Mouse (Mus musculus) 416B (cell line): ENCODE data around the gene Hoxa3.

Experiments
- DNase-seq: peaks from one replicate; pipeline ENCODE4 v3.0.0; 2011; ENCODE audit warnings: low read depth

The Hoxa3 gene

DNA sequence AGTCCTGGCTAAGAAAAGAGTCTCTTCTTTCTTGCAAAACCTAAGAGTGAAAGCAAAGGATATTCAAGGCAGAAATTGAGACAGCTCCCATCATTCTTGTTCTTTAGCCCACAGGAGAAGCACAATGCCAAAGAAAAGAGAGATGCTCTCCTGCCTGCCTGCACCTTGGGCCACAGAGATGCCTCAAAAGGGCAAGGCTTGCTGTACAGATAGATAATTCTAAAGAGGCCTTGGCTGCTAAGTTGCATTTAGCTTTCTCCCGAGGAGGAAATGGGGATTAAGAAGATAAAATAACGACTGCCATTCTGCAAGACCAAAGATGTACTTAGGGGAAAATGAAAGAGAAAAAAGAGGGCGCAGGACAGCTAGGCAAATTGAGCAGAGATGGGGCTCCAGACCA, 33.8 kb upstream of the Hoxa3 start:
- DNase-seq = no peak

DNA sequence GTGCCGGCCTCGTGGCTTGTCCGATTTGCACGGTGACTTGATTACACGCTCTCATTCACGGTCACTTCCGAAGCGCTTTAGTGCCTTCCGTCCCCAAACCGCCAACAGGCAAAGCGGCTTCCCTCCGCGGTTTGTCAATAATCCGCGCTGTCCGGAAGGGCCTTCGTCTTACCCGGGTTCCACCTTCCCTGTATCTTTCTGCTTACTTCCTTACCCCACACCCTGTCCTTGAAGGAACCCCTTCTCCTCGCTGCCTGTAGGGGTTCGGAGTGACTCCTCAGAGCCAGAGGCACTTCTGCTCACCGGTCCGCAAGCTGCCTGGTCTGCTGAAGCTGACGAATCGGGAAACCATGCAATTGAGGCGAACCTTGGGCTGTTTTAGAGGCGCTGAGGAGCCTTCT, 33.3 kb upstream of the Hoxa3 start:
- DNase-seq = no peak

DNA sequence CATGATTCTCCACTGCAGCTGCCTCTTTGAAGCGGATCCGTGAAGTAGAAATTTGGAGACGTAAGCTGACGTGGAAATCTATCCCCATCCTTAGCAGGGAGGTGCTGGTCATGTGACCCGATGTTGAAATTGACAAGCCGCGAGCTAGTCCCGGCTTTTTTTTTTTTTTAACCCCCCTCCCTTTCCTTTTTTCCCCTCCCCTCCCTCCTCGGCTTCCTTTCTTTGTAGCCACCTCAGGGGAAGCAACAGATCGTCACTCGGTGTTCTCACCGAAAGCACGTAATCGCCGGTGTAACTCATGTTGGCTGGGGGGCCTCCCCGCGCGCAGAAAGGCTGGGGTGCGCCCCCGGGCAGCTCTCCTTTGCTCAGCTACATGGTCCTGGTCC, 32.6 kb upstream of the Hoxa3 start, which contains the start of gene Hoxa11:
Gene Hoxa11, minus strand, starts transcription at position 54 of the 386 bp plus-strand sequence.
- DNase-seq = no peak

DNA sequence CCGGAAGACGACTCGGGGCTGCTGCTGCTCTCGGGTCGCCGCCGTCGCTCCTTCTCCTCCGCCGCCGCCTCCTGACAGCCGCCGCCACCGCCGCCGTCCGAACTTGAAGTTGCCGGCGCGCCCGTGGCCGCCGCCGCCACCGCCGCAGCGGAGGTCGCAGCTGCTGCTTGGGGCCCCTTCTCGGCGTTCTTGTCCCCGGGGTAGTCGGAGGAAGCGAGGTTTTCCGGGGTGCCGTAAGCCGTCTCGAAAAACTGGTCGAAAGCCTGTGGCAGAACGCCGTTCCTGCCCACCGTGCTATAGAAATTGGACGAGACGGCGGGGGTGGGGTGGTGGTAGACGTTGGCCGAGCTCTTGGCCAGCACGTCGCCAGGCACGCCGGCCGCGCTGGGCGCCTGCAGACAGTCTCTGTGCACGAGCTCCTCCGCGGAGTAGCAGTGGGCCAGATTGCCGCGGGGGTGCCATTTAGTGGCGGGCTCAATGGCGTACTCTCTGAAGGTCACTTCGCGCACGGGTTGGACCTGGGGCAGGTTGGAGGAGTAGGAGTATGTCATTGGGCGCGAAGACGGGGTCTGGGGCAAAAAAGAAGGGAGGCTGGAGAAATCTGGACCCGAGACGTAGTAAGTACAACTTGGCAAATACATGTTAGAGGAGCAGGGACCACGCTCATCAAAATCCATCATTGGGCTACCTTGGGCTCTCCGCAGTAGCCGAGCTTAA, 32.1 kb upstream of the Hoxa3 start:
- DNase-seq = no peak

DNA sequence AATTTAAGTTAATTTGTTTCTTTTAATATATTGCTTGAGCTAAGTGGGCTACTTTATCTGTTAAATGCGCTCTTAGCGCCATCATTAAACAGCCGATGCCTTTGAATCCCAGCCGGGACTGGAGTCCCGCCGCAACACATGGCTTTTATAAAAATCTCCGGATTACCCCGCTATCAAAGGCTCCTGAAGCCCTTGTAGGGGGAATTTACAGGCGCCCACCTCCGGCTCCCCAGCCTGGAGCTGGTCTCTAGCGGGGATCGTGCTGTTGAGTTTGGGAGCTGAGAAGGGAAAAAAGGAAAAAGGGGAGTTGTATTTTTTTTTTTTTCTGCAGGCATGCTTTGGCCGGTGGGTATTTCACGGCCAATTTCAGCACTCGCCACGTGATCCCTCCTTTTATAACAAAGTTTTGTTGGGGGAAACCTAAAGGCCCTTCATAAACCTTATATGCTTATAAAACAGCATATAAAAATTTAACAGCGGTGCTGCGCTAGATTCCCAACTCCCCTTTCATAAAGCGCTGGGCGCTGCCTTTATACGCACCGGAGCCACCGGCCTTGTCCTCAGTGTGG, 31.4 kb upstream of the Hoxa3 start:
- no peak for DNase-seq

DNA sequence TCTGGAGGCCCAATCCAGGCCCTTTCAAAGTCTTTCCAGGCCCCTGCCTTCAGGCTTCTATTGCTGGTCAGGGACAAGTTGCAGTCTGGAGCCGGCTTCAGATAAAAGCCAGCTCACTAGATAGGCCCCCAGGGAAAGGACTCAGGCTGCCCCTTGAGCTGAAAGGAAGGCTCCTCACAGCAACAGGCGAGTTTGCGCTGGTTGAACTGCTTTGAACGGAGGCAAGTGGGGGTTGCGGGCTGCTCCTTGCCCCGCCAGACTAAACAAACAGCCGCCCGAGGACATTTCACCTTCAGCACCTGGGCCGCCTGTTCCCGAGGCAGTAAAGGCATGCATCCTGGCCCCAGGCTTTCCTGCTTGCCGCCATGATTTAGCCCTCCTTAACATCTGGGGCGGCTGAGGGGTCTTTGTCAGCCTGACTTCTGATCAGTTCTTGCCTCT, 30.6 kb upstream of the Hoxa3 start:
- no peak for DNase-seq

DNA sequence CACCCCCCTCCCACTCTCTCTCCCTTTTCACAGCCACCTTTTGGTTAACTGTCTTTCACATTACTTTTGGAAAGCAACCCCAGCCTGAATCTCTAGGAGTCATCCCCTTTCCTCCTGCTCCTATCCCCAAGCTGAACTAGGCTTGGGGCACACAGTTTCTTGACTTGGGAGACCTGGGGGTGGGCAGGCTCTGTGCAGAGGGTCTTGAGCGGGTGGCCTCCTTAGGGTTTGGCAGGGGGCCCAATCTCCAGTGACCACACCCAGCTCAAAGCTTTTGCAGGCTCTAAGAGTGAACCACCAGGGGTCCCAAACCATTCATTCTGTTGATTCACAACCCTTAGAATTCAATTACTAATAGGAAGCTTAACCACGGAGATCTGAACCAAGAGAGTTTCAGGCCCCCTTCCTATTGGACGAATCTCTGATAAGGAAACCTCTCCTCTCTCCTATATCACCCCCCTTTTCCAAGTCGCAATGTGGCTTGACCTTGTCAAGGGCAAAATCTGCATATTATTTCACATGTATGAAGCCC, 29.7 kb upstream of the Hoxa3 start:
- no peak for DNase-seq

DNA sequence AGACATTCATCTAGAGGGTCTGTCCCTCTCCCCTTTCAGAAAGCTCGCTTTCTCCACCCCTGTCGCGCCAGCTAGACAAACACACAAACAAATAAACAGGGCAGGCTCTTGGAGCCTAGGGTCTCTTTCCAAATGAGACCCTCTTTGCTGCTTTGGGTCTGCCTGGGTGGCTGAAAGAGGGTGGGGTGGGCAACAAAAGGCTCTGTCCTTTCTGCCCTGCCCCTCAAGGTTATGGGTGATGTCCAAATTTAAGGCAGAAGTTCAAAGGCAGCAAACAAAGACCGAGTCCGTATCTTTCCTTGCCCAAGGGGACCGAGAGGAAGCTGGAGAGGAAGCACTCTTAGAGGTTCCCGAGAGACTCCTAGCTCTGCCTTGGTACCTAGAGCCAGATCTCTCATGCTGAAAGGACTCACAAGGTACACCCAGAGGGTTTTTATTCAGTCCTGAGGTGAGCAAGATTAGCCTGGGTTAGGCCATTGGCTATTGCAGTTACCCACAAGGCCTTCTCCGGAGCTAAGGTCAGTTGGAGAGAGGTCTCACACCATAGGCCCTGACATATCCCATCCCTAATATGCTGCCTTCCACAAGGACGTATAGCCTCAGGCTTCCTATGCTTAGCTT, 28.0 kb upstream of the Hoxa3 start:
- no peak for DNase-seq

DNA sequence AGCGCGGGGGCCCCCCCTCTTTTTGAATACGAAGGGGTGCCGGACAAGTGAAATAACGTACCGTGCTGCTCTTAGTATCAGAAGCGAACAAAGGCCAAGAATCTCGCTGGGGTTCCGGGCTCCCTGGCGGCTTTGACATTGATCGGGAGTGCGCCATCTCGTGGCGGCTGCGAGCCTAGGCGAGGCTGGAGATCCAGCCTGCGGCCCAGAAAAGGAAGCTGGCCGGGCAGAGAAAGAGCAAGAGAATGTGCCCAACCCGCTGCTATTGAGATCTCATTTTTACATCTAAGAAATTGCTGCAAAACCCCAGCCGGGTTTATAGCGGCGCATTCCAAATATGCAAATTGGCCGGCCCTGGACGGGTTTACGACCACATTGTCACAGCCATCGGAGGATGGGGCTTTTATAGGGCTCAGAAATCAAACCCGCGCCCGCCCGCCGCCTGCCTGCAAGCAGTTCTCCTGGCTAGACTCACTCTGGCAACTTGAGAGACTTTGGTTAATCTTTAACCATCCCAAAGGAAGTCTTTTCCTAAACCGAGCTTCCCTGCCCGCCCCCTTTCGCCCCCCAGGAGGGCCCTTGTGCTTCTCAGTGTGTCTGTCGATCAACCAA, 27.4 kb upstream of the Hoxa3 start, which contains the start of gene Hoxa10:
Gene Hoxa10, minus strand, starts transcription at position 466 of the 612 bp plus-strand sequence.
- DNase-seq = peak; percentile 26

DNA sequence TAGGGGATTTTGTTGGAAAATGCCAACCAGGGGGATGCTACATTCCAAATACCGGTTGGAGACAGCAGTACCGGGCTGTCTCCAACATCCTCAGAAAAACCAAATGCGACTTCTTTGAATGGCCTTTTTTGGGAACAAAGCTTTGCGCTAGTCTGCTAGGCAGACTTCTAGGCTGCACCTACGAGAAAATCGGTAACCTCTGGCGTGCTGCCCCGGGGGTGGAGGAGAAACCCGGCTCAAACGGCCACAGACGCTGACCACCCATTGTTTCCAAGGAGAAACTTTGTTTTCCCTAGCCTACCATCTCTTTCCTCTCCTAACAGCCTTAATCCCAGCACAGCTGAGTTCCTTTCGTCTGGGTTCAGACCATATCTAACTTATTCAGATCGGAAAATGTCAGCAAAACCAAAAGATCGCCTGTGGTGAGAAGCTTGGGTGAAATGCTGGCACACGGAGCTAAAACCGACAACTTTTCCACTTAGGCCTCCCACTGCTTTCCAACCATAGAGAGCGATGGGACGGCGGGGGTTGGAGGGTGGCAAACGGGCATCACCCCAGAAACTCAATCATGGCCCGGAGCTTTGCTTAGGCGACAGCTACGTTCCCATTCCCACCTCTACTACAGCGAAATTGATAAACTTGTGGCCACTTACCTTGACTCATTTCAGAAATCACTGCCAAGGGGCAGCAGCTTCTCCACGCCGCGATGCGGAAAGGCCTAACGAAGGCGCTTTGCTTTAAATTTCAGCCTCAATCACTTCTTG, 26.7 kb upstream of the Hoxa3 start:
- no peak for DNase-seq

DNA sequence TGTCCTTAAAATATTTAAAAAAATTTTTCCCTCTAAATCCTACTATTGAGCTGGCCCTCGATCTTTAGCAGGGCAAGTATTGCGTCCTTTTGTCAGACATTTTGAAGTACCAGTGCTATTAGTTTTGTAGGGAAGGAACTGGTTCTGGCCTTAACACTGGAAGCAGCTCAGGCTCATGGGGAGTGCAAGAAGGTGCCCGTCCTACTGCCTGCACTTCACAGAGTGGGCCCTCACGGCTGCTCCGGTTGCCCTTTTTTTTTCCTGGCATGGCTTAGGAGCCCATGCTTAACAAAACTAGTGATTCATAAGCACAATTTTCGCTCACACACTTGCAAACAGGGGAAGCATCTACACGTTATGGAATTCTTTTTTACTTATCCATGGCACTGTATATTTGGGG, 25.8 kb upstream of the Hoxa3 start:
- no peak for DNase-seq

DNA sequence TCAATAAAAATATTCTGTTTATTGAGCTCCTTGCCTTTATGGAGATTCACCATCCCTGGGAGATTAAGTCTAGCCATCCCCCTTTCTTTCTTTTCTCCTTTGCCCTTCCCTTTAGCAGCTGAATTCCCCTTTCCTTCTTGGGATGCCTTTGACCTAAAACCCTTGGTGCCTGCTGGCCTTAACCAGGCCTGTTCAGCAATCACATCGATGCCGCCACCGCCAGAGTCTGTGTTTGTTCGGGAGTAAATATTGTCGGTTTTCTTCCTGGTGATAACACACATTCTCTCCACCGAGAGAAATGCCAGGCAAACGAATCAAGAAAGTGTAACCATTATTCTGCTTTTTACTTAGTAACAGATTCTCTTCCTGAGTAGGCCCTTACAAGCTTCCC, 25.0 kb upstream of the Hoxa3 start:
- no peak for DNase-seq

DNA sequence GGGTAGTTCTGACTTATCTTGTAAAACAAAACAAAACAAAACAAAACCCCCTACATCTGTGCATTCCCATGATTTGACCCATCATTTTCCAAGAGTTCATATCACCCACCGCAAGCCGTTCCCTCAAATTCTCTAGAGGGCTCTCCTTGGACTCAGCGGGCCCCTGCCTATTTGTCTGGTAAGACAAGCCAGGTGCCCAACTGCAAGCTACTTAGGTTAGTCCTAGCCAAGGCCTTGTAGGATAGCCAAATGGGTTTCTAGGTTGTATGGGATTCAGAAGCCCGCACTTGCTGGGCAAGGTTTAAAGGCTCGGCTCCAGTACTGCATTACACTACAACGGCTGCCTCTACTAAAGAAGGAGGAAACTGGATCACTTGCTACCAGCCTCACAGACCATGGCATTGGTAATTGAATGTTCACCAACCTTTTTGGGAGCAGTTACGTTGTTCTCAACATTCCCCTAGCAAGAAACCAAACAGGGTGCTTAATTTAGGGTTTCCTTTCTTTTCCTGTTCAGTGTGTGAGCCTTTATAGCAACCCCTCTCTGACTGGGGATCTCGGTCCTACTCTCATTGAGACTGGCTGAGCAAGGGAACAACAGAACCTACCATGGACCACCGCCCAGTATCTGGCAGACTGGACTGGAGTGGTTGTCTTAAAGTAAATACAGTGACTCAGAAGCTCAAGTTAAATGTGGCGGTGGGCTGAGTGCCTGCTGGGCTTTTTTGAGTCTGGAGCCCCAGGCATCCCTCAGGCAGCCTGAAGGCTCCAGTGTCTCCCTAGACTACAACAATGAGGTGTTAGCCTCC, 24.4 kb upstream of the Hoxa3 start:
- DNase-seq = no peak

DNA sequence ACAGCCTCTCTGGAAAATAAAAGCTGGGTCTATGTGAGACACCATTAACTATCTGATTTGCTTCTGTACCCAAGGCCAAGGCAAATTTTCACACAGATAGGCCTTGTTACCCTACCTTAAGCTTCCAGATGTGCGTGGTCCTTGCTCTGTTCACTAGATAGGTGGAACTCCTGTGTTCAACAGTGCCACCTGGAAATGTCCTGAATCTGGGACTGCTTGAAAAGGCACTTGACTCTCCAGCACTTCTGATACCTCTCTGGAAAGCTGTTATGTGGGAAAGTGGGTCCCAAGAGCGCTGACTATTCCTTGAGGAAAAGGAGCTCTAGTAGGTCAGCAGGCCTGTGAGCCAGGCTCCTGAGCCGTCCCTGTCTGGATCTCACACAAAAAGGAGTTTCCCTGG, 23.7 kb upstream of the Hoxa3 start:
- no peak for DNase-seq

DNA sequence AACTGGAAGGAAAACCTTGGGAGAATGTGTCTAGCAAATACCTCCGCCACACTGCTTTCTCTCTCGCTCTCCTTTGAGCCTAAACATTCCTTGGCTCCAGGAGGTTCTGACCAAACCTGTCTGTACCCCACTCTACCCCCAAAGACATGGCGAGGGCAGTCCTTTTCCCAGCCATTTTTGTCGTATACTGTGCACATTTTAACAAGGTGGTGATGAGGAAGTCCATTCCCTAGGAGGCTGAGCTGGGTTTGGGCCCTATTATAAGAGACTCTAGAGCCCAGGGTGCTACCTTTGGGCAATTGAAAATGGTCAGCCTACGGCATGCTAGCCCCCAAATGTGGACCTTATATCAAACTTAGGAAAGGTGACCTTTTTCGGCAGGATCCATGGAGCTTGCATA, 22.7 kb upstream of the Hoxa3 start:
- DNase-seq = no peak

DNA sequence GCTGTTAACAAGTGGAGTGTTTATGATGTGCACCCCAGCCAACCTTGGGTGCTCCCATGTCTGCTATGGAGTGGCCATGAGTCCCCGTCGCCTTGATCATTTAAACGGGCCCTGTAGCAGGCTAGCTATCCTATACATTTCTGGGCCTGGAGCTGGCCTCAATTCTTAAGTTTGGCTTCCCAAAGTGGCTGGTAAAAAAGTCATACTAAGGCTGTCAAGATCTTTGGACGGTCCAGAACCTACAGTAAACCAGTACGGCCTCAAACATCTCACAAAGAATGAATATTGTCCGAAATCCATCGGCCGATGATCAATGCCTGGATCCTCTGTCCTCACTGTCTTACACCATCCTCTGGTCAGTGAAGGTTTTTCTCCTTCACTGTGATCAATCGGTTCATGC, 22.1 kb upstream of the Hoxa3 start:
- no peak for DNase-seq

DNA sequence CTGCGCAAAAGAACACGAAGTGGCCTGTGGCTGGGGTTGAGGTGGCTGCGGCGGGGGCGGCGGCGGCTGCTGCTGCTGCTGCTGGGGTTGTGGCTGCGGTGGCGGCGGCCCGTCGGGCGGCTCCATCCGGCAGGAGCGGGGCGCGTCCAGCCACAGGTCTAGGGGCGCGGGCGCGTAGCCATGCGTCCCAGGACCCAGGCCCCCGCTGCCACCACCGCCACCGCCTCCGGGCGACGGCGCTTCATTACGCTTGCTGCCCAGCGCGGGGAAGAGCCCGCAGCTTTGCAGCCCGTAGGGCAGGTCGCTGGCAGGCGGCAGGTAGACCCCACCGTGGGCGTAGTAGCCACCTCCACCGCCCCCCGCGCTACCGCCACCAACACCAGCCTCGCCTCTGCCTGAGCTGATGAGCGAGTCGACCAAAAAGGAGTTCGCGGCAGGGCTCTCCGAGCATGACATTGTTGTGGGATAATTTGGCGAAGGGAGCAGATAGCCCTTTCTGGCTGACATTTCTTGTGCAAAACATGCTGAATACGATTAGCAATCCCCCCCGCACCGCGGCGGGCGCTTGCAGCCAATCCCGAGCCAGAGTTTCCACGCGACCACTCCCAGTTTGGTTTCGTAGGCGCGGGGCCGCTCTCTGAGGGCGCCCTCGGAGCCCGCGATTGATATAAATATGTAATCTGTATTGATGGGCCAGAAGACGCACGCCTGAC, 21.4 kb upstream of the Hoxa3 start:
- DNase-seq = no peak

DNA sequence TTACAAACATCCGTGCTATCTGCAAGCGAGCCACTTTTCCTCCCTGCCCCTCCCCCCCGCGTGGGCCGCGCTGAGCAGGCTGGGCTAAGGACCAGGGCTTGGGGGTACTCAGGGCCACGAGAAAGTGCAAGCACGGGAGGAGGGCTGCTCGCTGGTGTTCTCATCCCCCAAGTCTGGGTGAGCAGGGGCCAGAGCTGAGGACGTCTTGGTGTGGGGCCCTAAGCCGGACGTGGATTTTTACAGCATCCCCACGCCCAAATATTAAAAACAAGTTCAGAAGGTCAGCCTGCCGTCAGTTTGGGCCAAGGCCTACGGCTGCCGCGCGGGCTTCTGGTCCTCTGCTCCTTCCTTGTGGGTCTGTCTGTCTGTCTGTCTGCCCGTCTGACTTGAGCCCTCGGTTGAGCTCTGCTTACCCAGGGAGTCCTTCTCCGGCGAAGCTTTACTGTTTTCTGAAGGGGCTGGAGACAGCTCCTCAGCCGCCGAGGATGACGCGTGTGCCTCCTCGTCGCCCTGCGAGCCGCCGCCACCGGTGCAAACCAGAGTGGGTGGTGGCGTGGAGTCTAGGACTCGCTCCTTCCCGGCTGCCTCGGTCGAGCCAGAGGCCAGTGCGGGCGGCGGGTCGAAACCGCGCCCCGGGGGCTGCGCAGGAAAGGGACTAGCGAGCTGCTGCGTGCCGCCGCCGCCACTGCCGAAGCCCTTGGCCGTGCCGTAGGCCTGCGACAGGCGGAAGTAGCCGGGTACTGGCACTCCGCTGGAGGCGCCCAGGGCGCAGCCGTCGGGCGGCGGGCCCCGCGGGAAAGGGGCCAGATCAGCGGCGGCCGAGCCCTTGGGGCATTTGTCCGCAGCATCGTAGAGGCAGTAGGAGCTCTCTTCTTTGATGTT, 20.7 kb upstream of the Hoxa3 start:
- no peak for DNase-seq

DNA sequence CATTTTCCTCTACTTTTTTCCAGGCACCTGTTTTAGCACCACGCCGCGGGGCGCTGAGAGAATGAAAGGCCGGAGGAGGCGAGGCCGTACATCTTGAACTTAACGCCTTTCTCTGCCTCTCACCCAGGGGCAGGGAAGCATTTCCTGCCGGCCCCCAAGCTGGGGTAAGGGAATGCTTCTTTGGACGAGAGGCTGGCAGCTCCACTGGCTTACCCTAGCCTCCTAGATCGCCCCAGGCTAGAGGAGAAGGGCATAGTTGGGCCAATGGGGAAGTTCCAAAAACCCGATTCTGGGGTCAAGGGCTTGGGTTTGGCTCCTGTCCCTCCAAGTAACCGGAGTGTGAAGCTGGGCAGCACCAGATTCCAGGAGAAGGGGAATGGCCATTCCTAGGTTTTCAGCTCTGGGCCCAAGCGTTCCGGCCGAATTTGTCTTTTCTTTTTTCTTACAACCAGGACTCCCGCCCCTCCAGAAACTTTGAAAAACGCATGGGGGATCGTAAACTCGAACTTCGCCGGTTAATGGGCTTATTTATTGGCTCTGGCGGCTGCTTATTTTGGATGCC, 19.9 kb upstream of the Hoxa3 start:
- no peak for DNase-seq
